Mouse (Mus musculus) c-Kit-negative CD71-positive TER-119-positive erythroid progenitor cells, embryonic 14.5 days (primary cell): ENCODE results near the gene Olfr314.
A peak's percentile ranks its signal among the peaks of the same experiment; 100 is the strongest.
"Not testable (repeated sequence)": the region's sequence is repeated elsewhere in the genome, so short reads cannot be mapped to it uniquely, and the experiment has no call there.

Experiments
- DNase-seq: peaks from one replicate; pipeline ENCODE4 v3.0.0-alpha.2; 2013; ENCODE audit warnings: low read depth, low spot score

Olfr314 gene

DNA sequence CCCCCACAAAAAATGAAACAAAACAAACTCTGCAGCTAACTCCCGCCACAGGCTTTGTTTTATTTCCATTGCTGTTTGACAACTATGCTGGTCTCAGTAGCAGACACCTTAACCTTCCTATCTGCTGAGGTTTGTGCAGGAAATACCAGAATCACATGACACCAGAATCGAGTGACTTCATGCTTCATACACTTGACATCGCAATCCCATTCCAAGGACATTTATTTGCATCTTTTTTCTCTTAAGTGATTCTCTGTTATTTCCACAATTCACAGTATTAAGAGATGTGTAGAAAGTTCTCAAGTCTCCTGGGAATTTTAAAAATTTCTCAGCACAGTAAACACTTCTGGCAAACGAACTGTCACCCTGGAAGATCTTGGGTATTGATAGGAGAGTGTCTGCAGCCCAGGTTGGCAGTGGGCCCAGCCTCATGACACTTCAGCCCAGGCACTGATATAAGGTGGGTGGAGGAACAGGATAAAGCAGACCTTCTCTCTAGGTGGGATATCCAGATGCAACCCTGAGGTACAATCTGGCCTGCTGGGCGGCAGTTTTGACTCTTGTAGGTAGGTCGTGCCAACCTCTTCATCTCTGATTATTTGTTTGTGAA lies at the start of gene Olfr314:
TSS of gene Olfr314 (plus strand) at position 473 of the 610 bp plus-strand sequence.
- DNase-seq = no peak

DNA sequence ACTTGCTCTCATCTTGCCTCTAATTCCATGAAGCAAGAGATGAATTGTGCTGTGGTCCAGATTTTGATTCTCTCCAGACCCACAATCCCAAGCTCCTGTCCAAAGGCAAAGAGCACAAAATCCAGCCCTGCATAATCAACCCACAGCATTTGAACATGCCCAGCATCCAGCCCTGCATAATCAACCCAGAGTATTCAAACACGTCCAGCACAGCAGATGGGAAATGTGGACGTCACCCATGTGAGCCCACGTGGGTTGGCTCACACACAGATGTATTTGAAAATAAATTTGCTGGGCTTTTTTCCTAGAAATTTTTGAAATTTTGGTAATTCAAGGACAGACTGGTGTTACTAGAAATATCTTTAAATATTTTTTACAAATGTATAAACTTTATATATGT lies 49.4 kb upstream of the Olfr314 start:
- DNase-seq = no peak

DNA sequence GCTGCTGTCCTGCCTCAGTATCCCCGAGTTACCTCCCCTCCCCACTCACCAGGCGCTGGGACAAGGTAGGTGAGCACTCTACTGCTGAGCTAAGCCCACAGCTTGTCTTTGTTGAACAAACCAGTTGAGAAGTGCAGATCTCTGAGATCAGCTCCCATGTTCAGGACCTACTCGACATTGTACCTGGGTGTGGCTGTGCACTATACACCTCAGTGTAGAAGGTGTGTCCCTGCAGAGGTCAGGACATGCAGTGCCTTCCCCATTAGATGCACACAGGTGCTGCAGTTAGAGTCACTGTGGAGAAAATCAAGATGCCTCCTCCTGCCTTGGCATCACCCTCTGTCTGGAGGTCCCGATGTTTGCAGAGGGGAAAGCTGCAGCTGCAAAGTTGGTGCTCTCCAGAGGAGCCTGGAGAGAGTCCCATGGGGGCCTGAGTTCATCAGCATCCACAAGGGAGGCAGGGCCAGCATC lies 43.9 kb upstream of the Olfr314 start, which contains the start of gene Olfr317:
TSS of gene Olfr317 (minus strand) at position 421 of the 471 bp plus-strand sequence.
- no peak for DNase-seq

DNA sequence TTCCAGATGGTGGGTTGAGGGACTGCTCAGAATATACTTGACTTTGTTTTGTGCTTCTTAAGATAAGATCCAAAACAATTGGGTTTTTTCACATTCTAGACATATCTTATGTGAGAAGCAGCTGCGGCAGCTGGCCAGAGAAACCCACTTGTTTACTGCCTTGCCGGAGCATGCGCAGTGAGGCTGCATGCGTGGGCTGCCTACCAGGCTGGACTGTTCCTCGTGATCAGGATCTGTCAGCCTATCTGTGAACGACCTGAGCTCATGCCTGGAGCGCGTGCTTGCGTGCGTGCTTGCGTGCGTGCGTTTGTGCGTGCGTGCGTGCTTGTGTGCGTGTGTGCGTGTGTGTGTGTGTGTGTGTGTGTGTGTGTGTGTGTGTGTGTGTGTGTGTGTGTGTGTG lies 31.7 kb upstream of the Olfr314 start:
- not testable (repeated sequence) for DNase-seq

DNA sequence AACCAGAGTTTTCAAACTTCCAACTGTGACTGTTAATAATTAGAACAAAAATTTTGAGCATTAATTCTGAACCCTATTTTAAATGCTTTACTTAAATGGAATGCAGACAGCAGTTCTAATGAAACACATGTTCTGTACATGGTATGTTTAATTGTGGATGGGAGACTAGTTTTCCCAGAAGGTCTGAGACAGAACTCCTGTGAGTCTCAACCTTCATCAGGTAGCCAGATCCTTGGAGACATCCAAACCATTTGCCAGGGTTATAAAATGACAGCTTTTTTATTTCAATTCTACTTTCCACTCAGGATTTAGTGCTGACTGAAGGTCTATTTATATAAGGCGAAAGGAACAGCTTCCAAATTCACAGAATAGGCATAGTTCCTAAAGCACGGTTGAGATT lies 30.3 kb upstream of the Olfr314 start, which contains the start of gene Olfr316:
TSS of gene Olfr316 (plus strand) at position 301 of the 400 bp plus-strand sequence.
- no peak for DNase-seq

DNA sequence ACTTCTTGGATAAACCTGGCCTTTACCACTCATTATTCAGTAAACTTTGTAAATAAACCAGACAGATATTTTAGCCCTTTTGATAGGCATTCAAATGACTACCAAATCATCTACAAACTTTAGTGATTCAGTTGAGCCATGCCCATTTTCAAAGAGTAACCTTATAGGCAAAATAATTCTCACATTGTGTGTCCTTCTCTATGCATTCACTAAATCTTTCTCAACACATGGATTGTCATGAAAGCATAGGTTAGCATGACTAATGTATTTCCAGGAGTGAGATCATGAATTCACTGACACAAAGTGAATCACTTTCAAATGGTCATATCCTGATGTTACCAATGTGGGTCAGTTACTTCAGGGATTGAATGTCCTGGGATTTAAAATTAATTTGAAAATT lies 9.9 kb upstream of the Olfr314 start, which contains the start of gene Olfr315:
TSS of gene Olfr315 (plus strand) at position 301 of the 400 bp plus-strand sequence.
- DNase-seq = no peak

DNA sequence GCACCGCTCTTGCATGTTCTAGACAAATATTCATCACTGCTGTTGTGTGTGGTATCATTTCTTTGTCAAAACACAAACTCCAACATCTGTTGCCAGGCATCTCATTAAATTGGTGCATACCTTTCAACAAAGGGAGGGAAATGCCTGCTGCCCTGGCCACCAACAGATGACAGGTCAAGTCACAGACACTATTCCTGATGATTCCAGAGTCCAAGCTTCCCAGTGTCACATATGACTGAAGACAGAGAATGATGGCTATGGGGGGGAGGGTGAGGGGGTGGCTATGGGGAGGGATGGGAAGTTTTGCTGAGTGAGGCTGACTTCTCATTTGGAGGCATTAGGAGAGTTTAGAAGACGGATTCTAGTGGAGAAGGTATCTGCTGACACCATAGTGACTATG lies 1.4 kb downstream of the Olfr314 start:
- no peak for DNase-seq

DNA sequence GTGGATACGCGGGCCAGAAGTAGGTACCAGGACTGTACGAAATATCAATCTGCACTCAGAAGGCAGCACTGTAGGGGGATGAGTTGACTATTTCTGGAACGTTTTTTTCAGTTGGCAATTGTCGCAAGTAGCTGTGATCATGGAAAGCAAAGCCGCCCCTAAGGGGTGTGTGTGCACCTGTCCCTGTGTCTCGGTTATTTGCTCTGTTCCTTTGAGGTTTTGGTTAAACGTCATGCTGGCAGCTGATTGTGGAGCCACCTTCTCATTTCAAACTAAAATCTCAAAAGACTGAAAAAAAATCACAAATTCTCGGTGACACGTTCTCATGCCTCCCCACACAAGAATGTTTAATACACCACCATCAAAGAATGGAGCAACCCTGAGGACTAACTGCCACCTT lies 4.9 kb downstream of the Olfr314 start:
- no peak for DNase-seq

DNA sequence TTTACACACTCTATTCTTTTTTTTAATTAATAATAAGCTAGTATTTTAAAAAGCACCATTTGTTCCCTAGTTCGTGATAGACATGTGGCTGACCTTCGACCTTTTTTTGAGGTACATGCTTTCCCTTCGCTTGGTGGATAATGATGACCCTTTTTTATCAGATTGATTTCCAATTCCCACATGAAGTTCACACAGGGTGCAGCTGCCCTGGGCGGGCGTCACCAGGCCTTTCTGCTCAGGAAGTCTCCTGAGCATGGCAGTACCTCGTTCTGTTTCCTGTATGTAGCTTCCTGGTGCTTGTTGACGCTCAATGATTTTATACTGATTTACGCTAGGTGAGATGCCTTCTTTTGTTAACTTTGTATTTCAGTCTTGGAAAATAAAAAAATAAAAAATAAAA lies 5.6 kb downstream of the Olfr314 start:
- no peak for DNase-seq

DNA sequence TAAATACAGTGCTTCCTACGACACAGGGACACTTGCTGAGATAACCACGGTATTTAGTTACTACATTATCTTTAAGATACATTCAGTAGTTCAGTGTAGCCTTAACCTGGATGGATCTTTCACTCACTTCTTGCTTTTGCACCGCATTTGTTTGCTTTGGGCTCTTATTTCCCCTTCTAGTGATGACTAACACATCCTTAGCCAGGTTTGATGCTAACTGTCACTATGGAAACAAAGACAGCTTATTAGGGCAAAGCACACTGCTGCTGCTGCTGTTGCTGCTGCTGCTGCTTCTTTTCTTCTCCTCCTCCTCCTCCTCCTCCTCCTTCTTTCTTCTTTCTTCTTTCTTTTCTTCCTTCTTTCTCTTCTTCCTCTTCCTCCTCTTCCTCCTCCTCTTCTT lies 6.8 kb downstream of the Olfr314 start:
- DNase-seq = no peak

DNA sequence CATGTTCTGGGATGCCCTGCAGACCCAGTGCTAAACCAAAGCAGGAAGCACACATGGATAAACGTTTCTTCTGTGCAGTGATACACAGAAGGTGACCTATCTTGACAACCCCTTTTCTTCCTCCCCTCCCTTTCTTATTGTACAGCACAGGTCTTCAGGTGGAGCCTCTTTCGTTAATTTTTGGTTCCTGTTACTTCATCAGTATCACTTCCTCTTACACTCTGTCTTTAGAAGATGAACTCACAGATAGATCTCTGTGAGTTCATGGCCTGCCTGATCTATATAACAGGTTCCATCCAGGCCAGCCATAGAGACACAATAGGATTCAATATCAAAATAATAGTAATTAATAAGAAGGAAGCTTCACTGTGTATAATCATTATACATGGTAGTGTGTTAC lies 7.3 kb downstream of the Olfr314 start:
- DNase-seq = no peak

DNA sequence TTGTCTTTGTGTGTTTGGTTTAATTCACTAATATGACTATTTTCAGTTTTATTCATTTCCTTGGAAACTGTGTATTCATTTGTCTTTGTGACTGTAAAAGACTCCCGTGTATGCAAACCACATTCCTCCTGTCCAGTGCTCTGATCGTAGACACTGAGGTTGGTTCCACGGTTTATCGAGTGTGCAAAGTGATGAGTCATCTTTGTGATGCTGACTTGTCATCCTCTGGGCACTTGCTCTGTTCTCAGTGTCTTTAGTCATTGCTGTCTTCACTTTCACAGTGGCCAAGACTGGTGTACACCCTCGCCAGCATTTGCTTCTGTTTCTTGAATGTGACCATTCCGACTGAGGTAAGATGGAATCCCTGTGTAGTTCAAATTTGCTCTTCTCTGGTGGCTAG lies 7.9 kb downstream of the Olfr314 start:
- peak; percentile 17 for DNase-seq

DNA sequence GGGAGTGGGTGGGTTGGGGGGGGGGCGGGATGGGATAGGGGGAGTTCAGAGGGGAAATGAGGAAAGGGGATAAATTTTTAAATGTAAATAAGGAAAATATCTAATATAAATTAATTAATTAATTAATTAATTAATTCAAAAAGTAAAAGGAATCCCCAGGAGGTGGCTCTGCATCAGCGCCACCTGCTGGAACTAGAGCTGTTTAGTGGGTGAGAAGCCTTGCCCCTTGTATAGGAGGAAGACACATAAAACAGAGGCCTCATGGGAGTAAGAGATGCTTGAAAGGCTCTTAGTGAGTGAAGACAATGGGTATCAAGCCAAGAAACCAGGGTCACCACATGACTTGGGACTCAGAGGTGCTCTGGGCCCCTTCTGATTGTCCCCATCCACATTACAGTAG lies 13.1 kb downstream of the Olfr314 start:
- no peak for DNase-seq

DNA sequence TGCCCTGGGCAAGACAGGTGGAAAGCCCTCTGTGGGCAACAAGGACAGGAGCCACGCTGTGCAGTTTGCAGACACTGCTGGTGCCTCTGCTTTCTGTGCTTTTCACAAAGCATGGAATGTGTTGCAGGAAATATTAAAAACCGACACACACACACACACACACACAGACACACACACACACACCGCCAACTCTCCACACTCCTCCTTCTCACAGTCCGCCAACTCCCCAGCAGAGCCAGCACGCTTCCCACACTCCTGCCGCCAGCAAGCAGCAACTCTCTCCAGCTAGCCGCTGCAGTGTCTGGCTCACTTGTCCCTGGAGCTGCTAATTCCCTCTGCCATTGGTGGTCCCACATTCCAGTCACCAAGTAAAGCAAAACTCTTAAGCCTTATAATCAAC lies 14.1 kb downstream of the Olfr314 start:
- DNase-seq = no peak

DNA sequence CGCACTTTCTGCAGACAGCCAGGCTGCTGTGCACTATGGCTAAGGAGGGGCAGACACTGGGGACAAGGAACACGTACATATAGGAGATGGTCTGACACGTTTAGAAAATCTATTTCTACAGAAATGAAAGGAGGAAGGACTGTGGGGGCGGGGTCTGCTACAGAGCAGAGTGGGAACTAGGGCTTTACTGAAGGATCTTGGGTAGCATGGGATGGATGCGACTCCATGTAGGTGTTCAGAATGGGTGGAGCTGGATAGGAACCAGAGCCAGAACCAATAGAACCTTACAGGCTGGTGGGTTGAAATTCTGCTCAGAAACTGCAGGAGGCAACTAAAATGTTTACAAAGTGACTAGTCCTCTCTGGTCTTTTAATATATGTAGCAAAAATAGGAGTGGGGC lies 17.0 kb downstream of the Olfr314 start:
- DNase-seq = no peak

DNA sequence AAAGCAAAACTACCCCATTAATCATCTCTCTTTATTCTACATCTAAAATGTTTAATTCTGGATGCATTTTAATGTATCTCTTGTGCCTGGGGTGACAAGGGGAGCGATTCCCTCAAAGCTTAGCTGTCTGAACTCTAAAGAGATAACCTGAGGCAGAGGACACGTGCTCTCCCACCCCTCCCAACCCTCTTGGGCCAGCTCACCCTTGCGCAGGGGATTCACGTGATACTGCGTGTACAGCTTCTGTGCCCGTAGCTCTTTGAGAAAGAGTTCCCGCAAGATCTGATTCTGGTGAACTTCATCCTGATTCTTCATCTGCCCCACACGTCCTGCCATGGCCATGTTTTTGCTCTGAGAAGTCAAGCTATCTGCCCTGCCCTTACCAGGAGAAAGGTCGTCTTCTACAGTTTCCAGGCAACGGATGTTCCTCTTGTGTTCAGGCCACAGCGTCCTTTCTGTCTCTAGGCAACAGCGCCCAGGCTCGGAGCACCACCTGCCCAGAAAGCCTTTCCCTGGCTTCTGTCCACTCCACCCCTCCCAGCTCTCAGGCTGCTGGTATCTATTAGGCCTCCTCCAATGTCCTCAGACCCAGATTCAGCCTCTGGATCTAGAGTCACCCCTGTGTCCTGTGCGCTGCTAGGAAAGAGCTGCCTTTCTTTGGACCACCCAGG lies 18.9 kb downstream of the Olfr314 start, which contains the start of gene Fam183b:
TSS of gene Fam183b (minus strand) at position 403 of the 671 bp plus-strand sequence.
- DNase-seq = no peak

DNA sequence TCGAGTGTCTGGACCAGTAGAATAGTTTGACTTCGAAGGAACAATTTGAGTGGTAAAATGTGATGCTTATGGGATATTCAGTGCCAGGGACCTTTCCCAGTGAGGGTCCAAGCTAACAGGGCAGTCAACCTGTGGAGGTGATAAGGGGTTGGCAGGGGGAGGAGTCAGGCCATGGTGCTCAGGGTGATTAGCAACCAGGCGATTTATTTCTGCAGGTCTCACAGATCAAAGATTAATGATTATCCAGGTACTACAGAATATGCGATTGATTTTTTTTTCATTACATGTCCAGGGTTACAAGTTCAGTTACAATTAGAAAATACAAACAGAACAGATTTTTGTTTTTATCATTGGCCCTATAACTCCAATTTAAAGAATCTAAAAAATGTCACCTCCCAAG lies 21.1 kb downstream of the Olfr314 start:
- DNase-seq = no peak

DNA sequence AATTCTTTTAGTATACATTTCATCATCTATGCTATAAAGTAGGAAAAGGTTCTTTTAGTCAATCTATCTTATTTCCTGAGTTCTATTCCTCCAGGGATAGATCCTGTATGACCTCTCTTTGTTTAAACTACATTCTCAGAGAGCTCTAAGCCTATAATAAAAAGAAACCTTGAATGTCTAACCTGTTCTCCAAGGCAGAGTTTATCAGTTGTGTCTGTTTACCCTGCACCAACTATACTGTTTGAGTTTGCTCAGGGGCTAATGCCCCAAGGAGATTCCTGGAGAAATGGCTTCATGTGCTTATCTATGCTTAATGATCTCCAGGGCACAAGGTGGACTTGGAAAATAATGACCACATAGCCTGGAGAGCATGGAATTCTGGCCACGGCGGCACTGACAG lies 21.6 kb downstream of the Olfr314 start:
- DNase-seq = no peak

DNA sequence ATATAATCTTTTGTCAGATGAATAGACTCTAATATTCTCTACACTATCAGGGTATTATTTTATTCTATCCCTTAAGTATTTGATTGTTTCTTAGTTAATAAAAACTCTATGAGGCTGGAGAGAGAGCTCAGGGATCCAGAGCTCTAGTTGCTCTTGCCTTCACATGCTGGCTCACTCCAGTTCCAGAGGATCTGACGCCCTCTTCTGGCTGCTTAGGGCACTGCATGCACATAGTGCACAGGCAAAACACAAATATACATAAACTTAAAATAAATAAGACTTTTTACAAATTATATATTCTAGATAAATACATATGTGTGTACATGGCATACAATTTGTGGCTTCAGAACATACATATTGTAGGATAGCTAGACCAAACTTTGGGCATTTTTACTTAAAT lies 29.2 kb downstream of the Olfr314 start:
- no peak for DNase-seq

DNA sequence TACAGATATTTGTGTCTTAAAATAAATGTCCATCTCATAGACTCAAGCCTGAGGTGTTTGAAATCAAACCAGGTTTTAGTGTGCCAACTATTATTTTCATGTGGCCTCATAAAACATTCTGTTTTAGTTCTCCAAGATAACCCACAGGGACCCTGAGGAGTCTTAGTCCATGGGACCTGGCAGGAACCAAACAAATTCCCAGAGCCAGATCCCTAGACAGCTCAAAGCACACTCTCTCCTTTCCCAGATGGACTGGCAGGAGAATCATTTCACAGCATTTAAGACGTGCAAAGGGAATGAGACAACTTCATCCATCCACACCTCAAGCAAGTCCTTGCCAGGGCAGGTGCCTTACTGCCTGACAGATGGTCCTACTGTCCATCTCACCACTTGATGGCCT lies 31.9 kb downstream of the Olfr314 start, which contains the start of gene Olfr313:
TSS of gene Olfr313 (plus strand) at position 301 of the 400 bp plus-strand sequence.
- not testable (repeated sequence) for DNase-seq

DNA sequence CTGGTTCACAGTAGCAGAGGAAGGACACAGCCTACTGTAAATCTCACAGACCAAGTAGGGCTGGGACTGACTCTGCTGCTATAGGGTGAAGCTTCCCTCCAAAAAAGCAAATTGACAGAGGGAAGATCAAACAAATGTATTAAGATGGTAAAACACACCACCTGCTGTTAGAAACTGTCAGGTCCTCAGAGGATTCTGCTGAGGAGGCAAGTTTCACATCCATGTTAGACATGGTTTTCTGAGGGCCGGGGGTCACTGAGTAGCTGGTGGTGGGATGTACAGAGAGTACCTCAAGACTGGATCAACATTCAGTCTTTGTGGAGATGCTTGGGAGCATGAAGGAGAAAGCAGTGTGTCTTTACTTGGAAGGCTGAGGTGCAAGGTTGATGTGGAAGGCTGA lies 32.9 kb downstream of the Olfr314 start:
- DNase-seq = no peak

DNA sequence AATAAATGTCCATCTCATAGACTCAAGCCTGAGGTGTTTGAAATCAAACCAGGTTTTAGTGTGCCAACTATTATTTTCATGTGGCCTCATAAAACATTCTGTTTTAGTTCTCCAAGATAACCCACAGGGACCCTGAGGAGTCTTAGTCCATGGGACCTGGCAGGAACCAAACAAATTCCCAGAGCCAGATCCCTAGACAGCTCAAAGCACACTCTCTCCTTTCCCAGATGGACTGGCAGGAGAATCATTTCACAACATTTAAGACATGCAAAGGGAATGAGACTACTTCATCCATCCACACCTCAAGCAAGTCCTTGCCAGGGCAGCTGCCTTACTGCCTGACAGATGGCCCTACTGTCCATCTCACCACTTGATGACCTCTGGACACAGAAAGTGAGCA lies 46.2 kb downstream of the Olfr314 start, which contains the start of gene Olfr312:
TSS of gene Olfr312 (plus strand) at position 301 of the 400 bp plus-strand sequence.
- DNase-seq = not testable (repeated sequence)

DNA sequence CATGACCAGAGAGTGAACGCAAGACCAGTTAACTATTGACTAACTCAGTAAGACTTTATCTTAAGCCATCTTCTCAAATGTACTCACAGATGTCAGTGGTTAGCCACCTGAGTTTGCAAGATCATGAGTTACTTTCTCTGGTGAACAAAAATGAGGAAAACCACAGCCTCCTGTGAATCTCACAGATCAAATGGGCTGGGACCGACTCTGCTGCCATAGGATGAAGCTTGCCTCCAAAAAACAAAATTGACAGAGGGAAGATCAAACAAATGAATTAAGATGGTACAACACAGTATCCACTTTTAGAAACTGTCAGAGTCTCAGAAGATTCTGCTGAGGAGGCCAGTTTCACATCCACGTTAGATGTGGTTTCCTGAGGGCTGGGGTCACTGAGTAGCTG lies 47.0 kb downstream of the Olfr314 start:
- no peak for DNase-seq
